Mouse (Mus musculus): ENCODE data around the gene Rab3gap1. TPM values are rescaled to one million over a fixed set of nuclear protein-coding genes. Genes with fewer than 3 reads are reported as not detected.

Gene Rab3gap1
- total and polyA plus RNA-seq, 2 experiments from 2014 or later, result 22.7 to 43.9 TPM

GRCm38 (mm10) chr1:127970870-127971269 lies 102.3 kb downstream of the Rab3gap1 start:
- 75% methylated on average over 4 of the region's 4 CpGs for WGBS
- Histone ChIP-seq H3K27me3 (ENCODE audit: control insufficient read depth, insufficient read depth, low read length) (no peaks in the 10 kb centered on the region), H3K36me3 (replicated peaks; ENCODE audit: control insufficient read depth, insufficient read depth, low read length) (no peaks in the 10 kb centered on the region), H3K27ac (ENCODE audit: low read depth) (no peak overlapping the region), H3K9me3 (replicated peaks; ENCODE audit: control insufficient read depth, low read length) (no peaks in the 10 kb centered on the region), H3K4me3 (ENCODE audit: low read depth, low read length) (no peak overlapping the region), H3K4me2 (ENCODE audit: low read depth, low read length) (no peak overlapping the region), H3K4me1 (ENCODE audit: control insufficient read depth, insufficient read depth) (no peaks in the 10 kb centered on the region), H3K9ac (replicated peaks; ENCODE audit: low read depth, low read length) (no peak overlapping the region)
- DNase-seq (ENCODE audit: low spot score), result no peak
- ATAC-seq (ENCODE audit: insufficient read depth, low read depth), result no peak
- TF ChIP-seq CTCF (IDR thresholded peaks at IDR 0.05; ENCODE audit: low read depth) (no peak), EP300 (IDR thresholded peaks at IDR 0.05; ENCODE audit: low read depth) (no peak)

- no peaks in the 10 kb centered on the region for H3K36me3 ChIP-seq (replicated peaks; ENCODE audit: control insufficient read depth, insufficient read depth, low read length)
- H3K4me1 ChIP-seq (ENCODE audit: control insufficient read depth, insufficient read depth), result no peaks in the 10 kb centered on the region
- no peak for DNase-seq (ENCODE audit: low spot score)
- no peak overlapping the region for H3K4me2 ChIP-seq (ENCODE audit: low read depth, low read length)
- H3K9ac ChIP-seq (replicated peaks; ENCODE audit: low read depth, low read length), result no peak overlapping the region
- no peak for TF ChIP-seq CTCF (IDR thresholded peaks at IDR 0.05; ENCODE audit: low read depth)
- TF ChIP-seq EP300 (IDR thresholded peaks at IDR 0.05; ENCODE audit: low read depth), result no peak
- ATAC-seq (ENCODE audit: insufficient read depth, low read depth), result no peak
- H3K9me3 ChIP-seq (replicated peaks; ENCODE audit: control insufficient read depth, low read length), result no peaks in the 10 kb centered on the region
- no peak overlapping the region for H3K4me3 ChIP-seq (ENCODE audit: low read depth, low read length)
- H3K27me3 ChIP-seq (ENCODE audit: control insufficient read depth, insufficient read depth, low read length), result no peaks in the 10 kb centered on the region
- WGBS, result 82% methylated on average over 4 of the region's 4 CpGs
- H3K27ac ChIP-seq (ENCODE audit: low read depth), result no peak overlapping the region
These were observed 105.5 kb downstream of the Rab3gap1 start for GRCm38 (mm10) chr1:127974082-127974481.

- 75% methylated on average over 2 of the region's 2 CpGs for WGBS
These were observed 107.1 kb downstream of the Rab3gap1 start for GRCm38 (mm10) chr1:127975676-127976075.

GRCm38 (mm10) chr1:127976106-127976505 lies 107.5 kb downstream of the Rab3gap1 start:
- no peak for ATAC-seq (ENCODE audit: insufficient read depth, low read depth)
- H3K27me3 ChIP-seq (ENCODE audit: control insufficient read depth, insufficient read depth, low read length), result no peaks in the 10 kb centered on the region
- no peak overlapping the region for H3K4me3 ChIP-seq (ENCODE audit: low read depth, low read length)
- no peaks in the 10 kb centered on the region for H3K36me3 ChIP-seq (replicated peaks; ENCODE audit: control insufficient read depth, insufficient read depth, low read length)
- no peak overlapping the region for H3K4me2 ChIP-seq (ENCODE audit: low read depth, low read length)
- no peak overlapping the region for H3K27ac ChIP-seq (ENCODE audit: low read depth)
- no peaks in the 10 kb centered on the region for H3K4me1 ChIP-seq (ENCODE audit: control insufficient read depth, insufficient read depth)
- H3K9ac ChIP-seq (replicated peaks; ENCODE audit: low read depth, low read length), result no peak overlapping the region
- H3K9me3 ChIP-seq (replicated peaks; ENCODE audit: control insufficient read depth, low read length), result no peaks in the 10 kb centered on the region
- DNase-seq (ENCODE audit: low spot score), result no peak
- TF ChIP-seq CTCF (IDR thresholded peaks at IDR 0.05; ENCODE audit: low read depth) (no peak), EP300 (IDR thresholded peaks at IDR 0.05; ENCODE audit: low read depth) (no peak)
- 81% methylated on average over 6 of the region's 6 CpGs for WGBS

More at GRCm38 (mm10) chr1:127975676-127976075, 107.1 kb downstream of the Rab3gap1 start:
- Histone ChIP-seq H3K4me3 (ENCODE audit: low read depth, low read length) (no peak overlapping the region), H3K27me3 (ENCODE audit: control insufficient read depth, insufficient read depth, low read length) (no peaks in the 10 kb centered on the region), H3K9me3 (replicated peaks; ENCODE audit: control insufficient read depth, low read length) (no peaks in the 10 kb centered on the region), H3K36me3 (replicated peaks; ENCODE audit: control insufficient read depth, insufficient read depth, low read length) (no peaks in the 10 kb centered on the region), H3K27ac (ENCODE audit: low read depth) (no peak overlapping the region), H3K4me1 (ENCODE audit: control insufficient read depth, insufficient read depth) (no peaks in the 10 kb centered on the region), H3K4me2 (ENCODE audit: low read depth, low read length) (no peak overlapping the region), H3K9ac (replicated peaks; ENCODE audit: low read depth, low read length) (no peak overlapping the region)
- TF ChIP-seq EP300 (IDR thresholded peaks at IDR 0.05; ENCODE audit: low read depth), result no peak
- no peak for TF ChIP-seq CTCF (IDR thresholded peaks at IDR 0.05; ENCODE audit: low read depth)
- no peak for ATAC-seq (ENCODE audit: insufficient read depth, low read depth)
- no peak for DNase-seq (ENCODE audit: low spot score)

- H3K27ac ChIP-seq (ENCODE audit: low read depth), result no peak overlapping the region
- DNase-seq (ENCODE audit: low spot score), result no peak
- TF ChIP-seq CTCF (IDR thresholded peaks at IDR 0.05; ENCODE audit: low read depth), result no peak
- no peak for TF ChIP-seq EP300 (IDR thresholded peaks at IDR 0.05; ENCODE audit: low read depth)
- H3K4me1 ChIP-seq (ENCODE audit: control insufficient read depth, insufficient read depth), result no peaks in the 10 kb centered on the region
- H3K4me3 ChIP-seq (ENCODE audit: low read depth, low read length), result no peak overlapping the region
- H3K27me3 ChIP-seq (ENCODE audit: control insufficient read depth, insufficient read depth, low read length), result no peaks in the 10 kb centered on the region
- no peak for ATAC-seq (ENCODE audit: insufficient read depth, low read depth)
- no peaks in the 10 kb centered on the region for H3K9me3 ChIP-seq (replicated peaks; ENCODE audit: control insufficient read depth, low read length)
- WGBS, result 85% methylated on average over 1 of the region's 1 CpGs
- H3K9ac ChIP-seq (replicated peaks; ENCODE audit: low read depth, low read length), result no peak overlapping the region
- no peaks in the 10 kb centered on the region for H3K36me3 ChIP-seq (replicated peaks; ENCODE audit: control insufficient read depth, insufficient read depth, low read length)
- no peak overlapping the region for H3K4me2 ChIP-seq (ENCODE audit: low read depth, low read length)
These were observed 109.6 kb downstream of the Rab3gap1 start for GRCm38 (mm10) chr1:127978125-127978524.

GRCm38 (mm10) chr1:127980911-127981559 lies 112.5 kb downstream of the Rab3gap1 start:
- 71% methylated on average over 2 of the region's 2 CpGs for WGBS
- DNase-seq (ENCODE audit: low spot score), result no peak
- no peaks in the 10 kb centered on the region for H3K4me1 ChIP-seq (ENCODE audit: control insufficient read depth, insufficient read depth)
- H3K27ac ChIP-seq (ENCODE audit: low read depth), result no peak overlapping the region
- no peak overlapping the region for H3K9ac ChIP-seq (replicated peaks; ENCODE audit: low read depth, low read length)
- H3K27me3 ChIP-seq (ENCODE audit: control insufficient read depth, insufficient read depth, low read length), result no peaks in the 10 kb centered on the region
- TF ChIP-seq EP300 (IDR thresholded peaks at IDR 0.05; ENCODE audit: low read depth), result no peak
- TF ChIP-seq CTCF (IDR thresholded peaks at IDR 0.05; ENCODE audit: low read depth), result no peak
- H3K4me3 ChIP-seq (ENCODE audit: low read depth, low read length), result no peak overlapping the region
- H3K36me3 ChIP-seq (replicated peaks; ENCODE audit: control insufficient read depth, insufficient read depth, low read length), result no peaks in the 10 kb centered on the region
- H3K4me2 ChIP-seq (ENCODE audit: low read depth, low read length), result no peak overlapping the region
- ATAC-seq (ENCODE audit: insufficient read depth, low read depth), result no peak
- H3K9me3 ChIP-seq (replicated peaks; ENCODE audit: control insufficient read depth, low read length), result no peaks in the 10 kb centered on the region
